Mouse (Mus musculus) hematopoietic stem cell, adult 5-6 weeks (primary cell): Measurements from ENCODE around the gene Nkrf. TPM values are rescaled to one million over a fixed set of nuclear protein-coding genes. Genes with fewer than 3 reads are reported as not detected.

Experiments used
- ATAC-seq, 2 experiments: fragments of 125-278 bp in 1 of 2; replicated peaks in 1 of 2; 2 replicates each; pipeline ENCODE4 v1.8.0; 2016 to 2017; ENCODE audit warnings: inconsistent platforms in 2 of 2, mild to moderate bottlenecking in 2 of 2, moderate number of reproducible peaks in 2 of 2, low read depth in 1 of 2, moderate TSS enrichment in 1 of 2; ENCODE audit not compliant: low FRiP score in 2 of 2, poor library complexity in 2 of 2, severe bottlenecking in 2 of 2, insufficient read depth in 1 of 2, low TSS enrichment in 1 of 2
- total RNA-seq: library from RNA; stranded (forward); fragments of 172-1452, 232-1000 nt; gene quantifications from 2 replicates; pipeline ENCODE4 v1.2.3, GENCODE M21; 2017

Gene Nkrf
- total RNA-seq, 1 experiment from 2014 or later = 11.6 TPM

DNA sequence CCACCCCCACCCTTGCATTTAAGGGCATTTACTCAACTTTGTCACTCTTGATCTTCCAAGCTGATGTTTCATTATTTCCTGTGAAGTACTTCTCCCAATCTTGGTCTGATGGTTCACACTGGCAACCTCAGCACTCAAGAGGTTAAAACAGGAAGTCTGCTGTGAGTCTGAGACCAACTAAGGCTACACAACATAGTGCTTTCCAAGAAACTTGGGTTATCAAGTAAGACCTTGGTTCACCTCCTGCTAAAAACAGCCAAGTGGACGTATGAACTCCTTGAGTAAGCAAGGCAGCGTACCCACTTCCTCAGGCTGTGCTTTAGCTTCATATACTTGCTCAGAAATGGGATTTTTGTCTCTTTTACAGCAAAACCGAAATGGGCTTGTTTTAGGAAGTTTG, 32.3 kb downstream of the Nkrf start:
- ATAC-seq = peak; percentile 63

DNA sequence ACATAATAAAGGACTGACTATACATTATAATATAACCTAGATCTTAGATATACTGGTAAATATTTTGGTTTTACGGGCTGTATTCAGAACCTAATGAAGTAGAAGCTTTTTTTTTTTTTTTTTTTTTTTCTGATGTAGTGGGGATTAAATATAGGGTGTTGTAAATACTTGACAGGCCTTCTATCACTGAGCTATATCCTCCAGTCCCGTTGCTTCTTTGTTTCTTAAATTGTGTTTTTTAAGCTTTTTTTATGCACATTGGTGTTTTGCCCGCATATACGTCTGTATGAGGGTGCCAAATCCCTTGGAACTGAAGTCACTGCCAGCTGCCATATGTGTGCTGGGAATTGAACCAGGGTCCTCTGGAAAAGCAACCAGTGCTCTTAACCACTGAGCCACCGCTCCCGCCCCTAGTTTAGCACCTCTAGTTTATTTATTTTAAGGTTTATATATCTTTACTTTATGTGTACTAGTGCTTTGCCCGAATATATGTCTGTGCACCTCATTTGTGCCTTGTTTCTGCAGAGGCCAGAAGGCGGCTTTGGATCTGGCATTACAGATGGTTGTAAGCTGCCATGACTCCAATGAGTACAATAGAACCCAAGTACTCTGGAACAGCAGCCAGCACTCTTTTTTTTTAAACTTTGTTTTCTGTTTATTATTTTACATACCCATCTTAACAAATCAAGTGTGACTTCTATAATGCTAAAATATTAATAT, 37.9 kb downstream of the Nkrf start:
- ATAC-seq = no peak

DNA sequence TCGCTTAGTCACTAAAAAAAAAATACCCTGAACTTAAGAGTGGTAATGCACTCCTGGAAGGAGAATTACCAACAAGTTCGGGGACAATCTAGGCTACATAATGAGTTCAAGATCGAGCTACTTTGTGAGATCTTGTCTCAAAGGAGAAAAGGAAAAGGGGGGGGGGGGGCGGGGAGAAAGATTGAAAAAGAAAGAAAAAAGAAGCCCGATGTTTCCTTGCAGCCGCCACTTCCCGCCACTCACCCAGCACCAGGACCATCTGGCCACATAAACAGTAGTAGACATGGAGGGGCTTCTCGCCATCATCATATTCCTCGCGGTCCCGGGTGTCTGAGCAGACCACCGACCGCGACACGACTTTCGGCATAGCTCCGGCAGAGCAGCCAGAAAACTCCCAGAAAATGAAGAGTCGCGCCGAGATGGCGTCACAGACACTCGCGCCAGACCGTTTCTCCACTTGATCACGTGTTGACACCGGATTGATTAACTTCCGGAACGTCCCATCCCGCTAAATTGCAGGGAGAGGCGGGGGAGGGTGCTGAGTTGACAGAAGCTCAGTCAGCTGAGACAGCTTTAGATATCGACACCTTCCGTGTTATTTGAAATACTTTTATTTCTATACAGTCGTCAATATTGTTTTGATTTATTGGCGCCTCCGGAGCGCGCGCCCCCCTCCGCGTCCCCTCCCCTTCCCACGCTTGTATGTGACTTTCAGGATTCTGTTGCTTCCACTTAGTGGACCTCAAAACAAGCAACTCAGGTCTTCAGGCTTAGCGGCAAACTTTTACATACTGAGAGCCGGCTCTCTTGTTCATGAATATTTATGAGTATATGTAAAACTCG, 38.7 kb downstream of the Nkrf start:
- ATAC-seq = peak; percentile 76 to 96

DNA sequence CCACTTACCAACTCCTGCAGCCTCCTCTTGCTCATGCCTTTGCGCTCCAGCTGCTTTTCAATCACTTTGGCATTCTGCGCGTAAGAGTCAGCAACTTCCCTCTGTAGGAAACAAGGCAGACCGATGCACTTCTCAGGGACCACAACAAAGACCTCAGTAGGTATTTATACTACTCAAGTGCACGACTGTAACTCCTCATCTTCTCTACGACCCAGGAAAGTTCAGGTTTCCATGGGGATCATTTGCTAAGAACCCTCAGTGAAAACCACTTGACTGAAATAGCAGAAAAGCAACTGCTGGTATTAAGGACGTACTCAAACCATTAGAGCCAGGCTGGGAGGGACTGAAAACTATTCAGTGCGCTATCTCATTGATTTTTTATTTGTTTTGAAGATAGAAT, 50.1 kb downstream of the Nkrf start:
- no peak for ATAC-seq

DNA sequence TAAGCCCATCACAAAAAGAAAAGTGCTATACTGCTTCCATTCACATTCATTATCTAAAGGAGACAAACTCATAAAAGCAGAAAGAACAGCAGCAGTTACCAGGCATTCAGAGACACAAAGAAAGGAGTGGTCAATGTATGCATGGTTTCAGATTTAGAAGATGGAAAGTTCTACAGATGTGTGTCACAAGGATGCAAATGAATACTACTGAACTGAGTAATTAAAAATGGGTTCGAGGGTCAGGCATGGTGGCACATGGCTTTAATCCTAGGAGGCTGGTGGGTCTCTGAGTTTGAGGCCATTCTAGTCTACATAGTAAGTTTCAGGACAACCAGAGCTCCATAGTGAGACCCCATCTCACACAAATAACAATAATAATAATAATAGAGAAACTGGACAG, 55.5 kb downstream of the Nkrf start:
- ATAC-seq = no peak

DNA sequence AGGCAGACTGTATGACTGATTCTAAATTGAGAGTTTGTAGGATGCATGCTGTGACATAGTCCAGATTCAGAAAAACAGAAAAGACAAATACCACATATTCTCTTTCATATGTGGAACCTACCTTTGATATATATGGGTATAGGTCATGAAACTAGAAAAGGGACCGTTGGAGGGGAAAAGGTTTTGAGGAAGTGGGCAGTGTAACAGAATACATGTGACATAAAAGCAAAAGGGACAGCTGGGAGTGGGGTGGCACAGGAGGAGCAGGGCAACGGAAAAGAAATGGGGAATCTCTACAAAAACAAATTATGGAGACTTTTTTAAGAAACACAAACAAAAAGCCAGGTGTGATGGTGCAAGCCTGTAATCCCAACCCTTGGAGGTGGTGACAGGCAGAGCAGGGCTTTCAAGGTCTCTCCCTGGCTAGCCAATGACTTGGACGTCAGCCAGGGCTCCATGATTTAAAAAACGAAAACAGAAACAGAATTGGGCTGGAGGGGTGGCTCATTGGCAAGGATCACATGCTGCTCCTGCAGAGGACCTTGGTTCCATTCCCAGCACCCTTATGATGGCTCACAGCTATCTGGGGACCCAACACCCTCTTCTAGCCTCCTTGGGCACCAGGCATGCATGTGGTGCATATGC, 59.2 kb downstream of the Nkrf start:
- ATAC-seq = peak; percentile 46 to 60; a peak in 2 of 4 replicates

DNA sequence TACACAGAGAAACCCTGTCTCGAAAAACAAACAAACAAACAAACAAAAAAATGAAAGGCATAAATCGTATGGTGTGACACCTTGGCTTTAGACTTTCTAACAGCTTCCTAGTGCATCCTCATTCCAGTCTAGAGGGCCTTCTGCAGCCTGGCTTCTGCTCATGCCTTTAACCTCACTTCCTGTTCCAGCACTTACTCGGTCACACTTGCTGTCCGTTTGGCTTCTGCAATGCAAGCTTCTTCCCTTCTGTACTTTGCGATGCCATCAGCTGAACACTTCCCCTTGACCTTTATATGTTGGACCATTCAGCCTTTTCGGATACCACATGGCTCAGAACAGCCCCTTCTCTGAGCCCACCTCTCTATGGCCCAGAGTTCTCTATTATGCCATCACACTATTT, 61.0 kb downstream of the Nkrf start:
- ATAC-seq = peak in 1 of 2 experiments; percentile 25; a peak in 1 of 4 replicates

DNA sequence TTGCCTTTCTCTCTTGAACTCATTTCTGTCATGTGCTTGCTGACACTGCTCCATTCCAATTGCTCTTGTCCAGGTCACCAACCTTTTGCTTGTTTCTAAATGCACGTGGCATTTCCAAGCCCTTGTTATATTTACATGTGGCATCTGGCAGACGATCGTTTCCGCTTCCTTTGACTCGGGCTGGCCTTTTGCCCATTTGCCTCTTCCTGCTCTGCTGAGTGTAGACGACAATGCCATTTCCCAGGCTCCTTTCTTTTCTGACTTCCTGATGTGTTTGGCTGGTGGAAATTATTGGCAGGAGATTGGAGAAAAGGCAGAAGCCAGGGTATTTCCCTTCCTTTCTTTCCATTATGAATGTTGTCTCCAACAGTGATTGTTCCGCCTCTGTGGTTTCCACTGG, 63.3 kb downstream of the Nkrf start:
- ATAC-seq = 0 out of 4 replicates have a peak, but pooled peaks of 1 of the 2 experiments have one; percentile 32

Other genes starting within 250 kb of the Nkrf start
- 1.8 and 2.2 TPM in 2 replicates for gene Slc25a43, start 159.2 kb downstream of the Nkrf start, total RNA-seq
- gene Slc25a5, start 107.2 kb downstream of the Nkrf start, total RNA-seq = 527 and 620 TPM in 2 replicates
- gene Ube2a, start 29.0 kb downstream of the Nkrf start, total RNA-seq = 10.0 and 12.4 TPM in 2 replicates
- 72.4 and 76.5 TPM in 2 replicates for gene C330007P06Rik, start 28.8 kb downstream of the Nkrf start, total RNA-seq
- 120 and 122 TPM in 2 replicates for gene Sept6, start 88.9 kb upstream of the Nkrf start, total RNA-seq
- not detected in 2 replicates for gene Sowahd, start 145.9 kb upstream of the Nkrf start, total RNA-seq
- gene Rpl39, start 182.5 kb upstream of the Nkrf start, total RNA-seq = 5,658 and 5,878 TPM in 2 replicates
- 53.0 and 71.3 TPM in 2 replicates for gene Upf3b, start 207.4 kb upstream of the Nkrf start, total RNA-seq
- 35.7 and 47.8 TPM in 2 replicates for gene Nkap, start 223.9 kb upstream of the Nkrf start, total RNA-seq